Mouse (Mus musculus) G1E (cell line): ENCODE measurements at regions not wholly inside any gene's neighbourhood (a gene's known extent, or its start where the extent isn't known, plus 50 kb on each side); places are given as distances from the start of the nearest gene placed in this dataset.

ENCODE experiments used
- ATAC-seq: 2 replicates; pipeline ENCODE4 v1.8.0; 2016; ENCODE audit warnings: mild to moderate bottlenecking; ENCODE audit not compliant: insufficient number of reproducible peaks, poor library complexity, low FRiP score, severe bottlenecking; ENCODE audit errors: extremely low read depth
- DNase-seq: peaks from one replicate; pipeline ENCODE4 v3.0.0; 2012; ENCODE audit warnings: low spot score
- H3K27me3 ChIP-seq: 2 replicates; pipeline ENCODE4 v1.6.1; 2012; ENCODE audit warnings: mild to moderate bottlenecking, low read length, inconsistent platforms; ENCODE audit not compliant: insufficient read depth
- H3K36me3 ChIP-seq: replicated peaks from 2 replicates; pipeline ENCODE3; 2012; ENCODE audit warnings: mild to moderate bottlenecking, inconsistent platforms
- H3K4me1 ChIP-seq: 2 replicates; pipeline ENCODE4 v1.6.1; 2012; ENCODE audit warnings: low read depth, low read length, inconsistent platforms, mixed read lengths; ENCODE audit not compliant: insufficient read depth
- H3K4me3 ChIP-seq: 2 replicates; pipeline ENCODE4 v1.5.1; 2012; ENCODE audit warnings: low read depth, mild to moderate bottlenecking, inconsistent platforms, low read length, moderate library complexity, mixed read lengths
- H3K9me3 ChIP-seq: replicated peaks from 2 replicates; pipeline ENCODE4 v1.6.1; 2012; ENCODE audit warnings: inconsistent platforms
- CTCF ChIP-seq: IDR thresholded peaks from 2 replicates; pipeline ENCODE4 v1.5.1; 2012; ENCODE audit warnings: low read depth, low read length, inconsistent platforms, mixed read lengths
- GATA1 ChIP-seq: IDR thresholded peaks from 2 replicates; pipeline ENCODE4 v1.6.1; 2012; ENCODE audit warnings: borderline replicate concordance, low read length, inconsistent platforms, mixed read lengths
- GATA2 ChIP-seq: IDR thresholded peaks from 2 replicates; pipeline ENCODE4 v1.6.1; 2012; ENCODE audit warnings: low read depth, low read length, inconsistent platforms, borderline replicate concordance
- POLR2AphosphoS5 ChIP-seq: IDR thresholded peaks from 2 replicates; pipeline ENCODE4 v1.6.1; 2012; ENCODE audit warnings: low read depth, low read length, inconsistent platforms; ENCODE audit not compliant: insufficient replicate concordance
- TAL1 ChIP-seq: conservative IDR thresholded peaks from 2 replicates; pipeline ENCODE4 v1.6.1; 2012; ENCODE audit warnings: low read depth, low read length, inconsistent platforms, mixed read lengths

GRCm38 (mm10) chr2:19757910-19758309 is 100.4 kb downstream of the Otud1 start:
- Histone ChIP-seq H3K36me3 (no peaks in the 10 kb centered on the region), H3K9me3 (no peaks in the 10 kb centered on the region), H3K4me1 (no peaks in the 10 kb centered on the region), H3K4me3 (no peak overlapping the region), H3K27me3 (no peaks in the 10 kb centered on the region)
- DNase-seq (no peak), ATAC-seq (no peak)
- TF ChIP-seq POLR2AphosphoS5 (no peak), GATA2 (no peak), TAL1 (no peak), CTCF (no peak), GATA1 (no peak)

- Histone ChIP-seq H3K4me3 (no peak overlapping the region), H3K4me1 (no peaks in the 10 kb centered on the region), H3K27me3 (no peaks in the 10 kb centered on the region), H3K36me3 (no peaks in the 10 kb centered on the region), H3K9me3 (no peaks in the 10 kb centered on the region)
- ATAC-seq, result no peak
- DNase-seq, result no peak
- TF ChIP-seq GATA1 (no peak), CTCF (no peak), POLR2AphosphoS5 (no peak), TAL1 (no peak), GATA2 (no peak)
Observed at GRCm38 (mm10) chr2:19759169-19759568, 101.6 kb downstream of the Otud1 start.

GRCm38 (mm10) chr2:19759577-19759976 is 102.0 kb downstream of the Otud1 start:
- H3K4me3 ChIP-seq, result no peak overlapping the region
- no peaks in the 10 kb centered on the region for H3K4me1 ChIP-seq
- TF ChIP-seq TAL1 (no peak), CTCF (no peak), POLR2AphosphoS5 (no peak), GATA2 (no peak), GATA1 (no peak)
- DNase-seq (no peak), ATAC-seq (no peak)
- no peaks in the 10 kb centered on the region for H3K36me3 ChIP-seq
- H3K27me3 ChIP-seq, result no peaks in the 10 kb centered on the region
- no peaks in the 10 kb centered on the region for H3K9me3 ChIP-seq

GRCm38 (mm10) chr2:19762996-19763395 is 105.4 kb downstream of the Otud1 start:
- DNase-seq (no peak), ATAC-seq (no peak)
- H3K36me3 ChIP-seq, result no peaks in the 10 kb centered on the region
- TF ChIP-seq CTCF (no peak), POLR2AphosphoS5 (no peak), TAL1 (no peak)
- no peaks in the 10 kb centered on the region for H3K9me3 ChIP-seq
- H3K4me3 ChIP-seq, result no peak overlapping the region
- H3K4me1 ChIP-seq, result no peaks in the 10 kb centered on the region
- no peaks in the 10 kb centered on the region for H3K27me3 ChIP-seq

GRCm38 (mm10) chr2:19784913-19785312 is 124.7 kb upstream of the Etl4 start:
- H3K4me3 ChIP-seq, result no peak overlapping the region
- ATAC-seq, result no peak

GRCm38 (mm10) chr2:19785663-19786260 is 123.8 kb upstream of the Etl4 start:
- ATAC-seq, result no peak
- Histone ChIP-seq H3K36me3 (no peaks in the 10 kb centered on the region), H3K4me3 (no peak overlapping the region), H3K4me1 (no peaks in the 10 kb centered on the region), H3K9me3 (no peaks in the 10 kb centered on the region), H3K27me3 (no peaks in the 10 kb centered on the region)
- no peak for DNase-seq
- TF ChIP-seq TAL1 (no peak), GATA2 (no peak), CTCF (no peak), POLR2AphosphoS5 (no peak), GATA1 (no peak)

More at GRCm38 (mm10) chr2:19784913-19785312, 124.7 kb upstream of the Etl4 start:
- Histone ChIP-seq H3K27me3 (no peaks in the 10 kb centered on the region), H3K4me1 (no peaks in the 10 kb centered on the region), H3K9me3 (no peaks in the 10 kb centered on the region), H3K36me3 (no peaks in the 10 kb centered on the region)
- TF ChIP-seq TAL1 (no peak), GATA1 (no peak), POLR2AphosphoS5 (no peak), CTCF (no peak), GATA2 (no peak)
- DNase-seq, result no peak

- TF ChIP-seq CTCF (no peak), POLR2AphosphoS5 (no peak), GATA2 (no peak), GATA1 (no peak), TAL1 (no peak)
- H3K27me3 ChIP-seq, result no peaks in the 10 kb centered on the region
- DNase-seq (no peak), ATAC-seq (no peak)
- no peaks in the 10 kb centered on the region for H3K4me1 ChIP-seq
- H3K9me3 ChIP-seq, result no peaks in the 10 kb centered on the region
- no peaks in the 10 kb centered on the region for H3K36me3 ChIP-seq
- no peak overlapping the region for H3K4me3 ChIP-seq
Observed at GRCm38 (mm10) chr2:19792177-19792576, 117.4 kb upstream of the Etl4 start.
